Mouse (Mus musculus) hindbrain, embryonic 13.5 days (tissue): ENCODE data around the gene Lrp8. TPM values are rescaled to one million over a fixed set of nuclear protein-coding genes. Genes with fewer than 3 reads are reported as not detected.

Experiments used
- ATAC-seq: fragments of 200-750 bp; cut with Nextera tagmentation; 2 replicates; pipeline ENCODE4 v1.8.0; 2017; ENCODE audit warnings: moderate TSS enrichment; ENCODE audit not compliant: low FRiP score
- H3K27ac ChIP-seq: fragments of 300-500 bp; sonication (generic); 2 replicates; pipeline ENCODE4 v1.5.1; 2015; ENCODE audit warnings: inconsistent platforms, mild to moderate bottlenecking, moderate library complexity
- H3K27me3 ChIP-seq: fragments of 300-500 bp; sonication (generic); 2 replicates; pipeline ENCODE4 v1.6.1; 2015; ENCODE audit warnings: mild to moderate bottlenecking, inconsistent platforms
- H3K36me3 ChIP-seq: fragments of 300-500 bp; sonication (generic); 2 replicates; pipeline ENCODE4 v1.6.1; 2015; ENCODE audit warnings: mild to moderate bottlenecking, inconsistent platforms
- H3K4me1 ChIP-seq: fragments of 300-500 bp; sonication (generic); replicated peaks from 2 replicates; pipeline ENCODE4 v1.6.1; 2015; ENCODE audit warnings: inconsistent platforms
- H3K4me2 ChIP-seq: fragments of 300-500 bp; sonication (generic); 2 replicates; pipeline ENCODE4 v1.6.1; 2015; ENCODE audit warnings: inconsistent platforms, mild to moderate bottlenecking, moderate library complexity
- H3K4me3 ChIP-seq: fragments of 300-500 bp; sonication (generic); 2 replicates; pipeline ENCODE4 v1.5.1; 2015; ENCODE audit warnings: mild to moderate bottlenecking, inconsistent platforms
- H3K9ac ChIP-seq: fragments of 300-500 bp; sonication (generic); 2 replicates; pipeline ENCODE4 v1.6.1; 2015; ENCODE audit warnings: mild to moderate bottlenecking, inconsistent platforms
- H3K9me3 ChIP-seq: fragments of 300-500 bp; sonication (generic); 2 replicates; pipeline ENCODE4 v1.6.1; 2016; ENCODE audit warnings: inconsistent platforms
- WGBS: fragments of 180-500 bp; shearing (Covaris S2); methylation state at CpG from one replicate; pipeline ENCODE4 v1.1.7; 2015; 5-methylcytosine and 5-hydroxymethylcytosine counted together
- polyA plus RNA-seq: library from polyadenylated mRNA; unstranded; fragments of >200 nt; fragmentation: Nextera tagmentation; extraction: Ambion mirVana; gene quantifications from 2 replicates; pipeline ENCODE4 v1.2.1, GENCODE M21; 2015

Lrp8 gene
- 38.4 and 41.7 TPM in 2 replicates for polyA plus RNA-seq

DNA sequence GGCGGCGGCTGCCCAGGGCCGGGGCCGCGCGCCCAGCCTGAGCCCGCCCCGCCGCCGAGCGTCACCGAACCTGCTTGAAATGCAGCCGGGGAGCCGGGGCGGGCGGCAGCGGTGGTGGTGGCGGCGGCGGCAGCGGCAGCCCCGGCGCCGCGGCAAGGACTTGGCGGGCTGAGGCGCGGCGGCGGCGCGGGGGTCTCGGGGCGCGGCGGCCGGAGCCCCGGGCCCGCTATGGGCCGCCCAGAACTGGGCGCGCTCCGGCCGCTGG is at the start of gene Lrp8:
Gene Lrp8, plus strand, starts transcription at position 77 of the 265 bp plus-strand sequence.
- no peak for ATAC-seq
- Histone ChIP-seq H3K4me2 (peak within 1 kb of the TSS; percentile 95), H3K27me3 (peaks cover 6% of the 10 kb centered on the region; the same call in 1 of the 2 replicates), H3K27ac (peak within 1 kb of the TSS; percentile 98), H3K9me3 (no peaks in the 10 kb centered on the region), H3K4me3 (peak within 1 kb of the TSS; percentile 85), H3K4me1 (peaks cover 54% of the 10 kb centered on the region), H3K9ac (peak within 1 kb of the TSS; percentile 98), H3K36me3 (peaks cover 14% of the 10 kb centered on the region)
- WGBS: 0% methylated on average over 7 of the region's 44 CpGs

DNA sequence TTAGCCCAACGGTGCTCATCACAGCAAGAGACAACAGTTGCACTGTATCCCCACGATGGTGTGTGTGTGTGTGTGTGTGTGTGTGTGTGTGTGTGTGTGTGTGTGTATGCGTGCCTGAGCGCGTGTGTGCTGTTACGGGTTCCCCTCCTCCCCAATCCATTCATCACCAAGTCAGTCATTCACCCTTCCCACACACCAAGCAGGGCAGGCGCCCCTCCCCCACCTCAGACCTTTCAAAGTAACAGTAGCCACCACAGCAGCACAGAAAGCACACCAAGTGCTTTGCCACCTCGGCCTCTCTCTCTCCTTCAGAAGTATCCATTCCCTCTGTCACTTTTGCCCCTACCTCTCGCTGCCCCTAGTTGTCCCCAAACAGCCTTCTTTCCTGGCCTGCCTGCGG is 45.8 kb upstream of the Lrp8 start:
- 0 out of 2 replicates have a peak overlapping the region, but pooled peaks have one; percentile 24 for H3K9ac ChIP-seq
- peaks cover 35% of the 10 kb centered on the region for H3K27me3 ChIP-seq
- H3K9me3 ChIP-seq: no peaks in the 10 kb centered on the region
- H3K4me2 ChIP-seq: no peak overlapping the region
- ATAC-seq: peak; percentile 44; the same call in 1 of the 2 replicates
- H3K4me3 ChIP-seq: no peak overlapping the region
- H3K27ac ChIP-seq: 0 out of 2 replicates have a peak overlapping the region, but pooled peaks have one; percentile 12
- WGBS: 10% methylated on average over 10 of the region's 10 CpGs
- H3K36me3 ChIP-seq: no peaks in the 10 kb centered on the region
- peaks cover 33% of the 10 kb centered on the region for H3K4me1 ChIP-seq

DNA sequence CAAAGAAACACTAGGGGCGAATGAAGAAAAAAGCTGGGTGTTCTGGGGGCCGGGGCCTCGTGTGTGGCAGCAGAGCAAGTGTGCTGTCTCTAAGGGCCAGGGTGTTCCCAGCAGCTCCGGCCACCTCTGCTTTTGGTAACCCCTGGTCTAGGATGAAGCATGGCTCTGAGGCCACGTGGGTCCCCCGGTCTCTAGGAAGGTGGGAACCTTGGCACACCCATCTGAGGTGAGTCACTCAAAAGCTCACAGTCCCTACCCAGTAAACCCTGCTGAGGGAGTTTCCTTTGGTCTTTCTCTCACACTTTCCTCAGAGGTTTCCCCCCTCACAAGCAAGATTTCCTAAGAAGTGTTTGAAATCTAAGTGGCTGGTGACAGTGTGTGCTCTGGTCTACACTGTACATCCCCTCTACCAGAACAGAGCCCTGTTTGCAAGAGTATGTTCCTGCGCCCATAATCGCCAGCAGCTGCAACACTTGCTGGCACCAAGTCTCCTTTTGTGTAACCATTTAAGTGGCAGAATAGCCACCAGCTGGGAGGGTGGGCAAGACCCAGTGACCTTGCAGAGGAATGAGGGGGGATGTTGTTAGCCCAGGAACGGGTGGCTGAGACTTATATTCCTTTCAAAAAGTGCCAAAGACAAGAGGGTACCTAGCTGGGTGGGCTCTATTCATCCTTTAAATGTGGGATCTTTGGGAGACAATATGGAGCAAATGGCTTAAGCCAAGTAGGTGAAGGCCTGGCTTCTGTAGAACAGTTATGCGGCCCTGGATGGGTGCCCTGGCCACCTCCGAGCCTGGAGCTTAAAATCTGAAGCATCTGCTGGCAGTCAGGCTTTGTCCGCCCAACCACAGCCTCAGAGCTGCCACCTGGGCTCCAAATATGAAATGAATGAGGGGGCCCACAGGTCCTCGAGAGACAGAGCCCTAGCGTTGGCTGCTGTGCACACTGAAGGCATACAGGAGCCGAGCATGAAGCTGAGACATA is 44.3 kb upstream of the Lrp8 start:
- no peak overlapping the region for H3K4me2 ChIP-seq
- no peak overlapping the region for H3K27ac ChIP-seq
- WGBS: 54% methylated on average over 15 of the region's 15 CpGs
- no peaks in the 10 kb centered on the region for H3K9me3 ChIP-seq
- H3K4me1 ChIP-seq: peaks cover 33% of the 10 kb centered on the region
- no peaks in the 10 kb centered on the region for H3K36me3 ChIP-seq
- no peak for ATAC-seq
- H3K9ac ChIP-seq: no peak overlapping the region
- no peak overlapping the region for H3K4me3 ChIP-seq
- peaks cover 34% of the 10 kb centered on the region for H3K27me3 ChIP-seq

DNA sequence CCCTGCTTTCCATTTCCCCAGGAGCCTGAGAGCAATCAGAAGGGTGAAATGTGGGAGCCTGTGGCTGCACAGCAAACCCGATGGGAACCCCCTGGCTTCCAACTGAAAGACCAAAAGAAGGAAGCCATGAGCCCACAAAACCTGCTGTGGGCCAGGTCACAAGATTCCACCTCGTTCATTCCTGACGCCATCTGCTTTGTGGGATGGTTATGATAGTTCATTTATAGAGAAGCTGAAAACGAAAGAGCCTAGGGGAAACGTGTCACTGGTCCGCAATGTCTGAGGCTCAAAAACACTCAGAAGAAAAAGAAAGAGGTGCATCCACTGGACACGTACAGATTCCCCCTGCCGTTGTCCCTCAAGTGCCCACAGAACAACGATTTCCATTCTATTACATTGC is 43.1 kb upstream of the Lrp8 start:
- no peaks in the 10 kb centered on the region for H3K9me3 ChIP-seq
- 84% methylated on average over 9 of the region's 9 CpGs for WGBS
- no peak overlapping the region for H3K4me3 ChIP-seq
- peaks cover 34% of the 10 kb centered on the region for H3K27me3 ChIP-seq
- ATAC-seq: no peak
- no peaks in the 10 kb centered on the region for H3K36me3 ChIP-seq
- H3K4me2 ChIP-seq: no peak overlapping the region
- H3K27ac ChIP-seq: no peak overlapping the region
- H3K4me1 ChIP-seq: peaks cover 29% of the 10 kb centered on the region
- H3K9ac ChIP-seq: no peak overlapping the region

DNA sequence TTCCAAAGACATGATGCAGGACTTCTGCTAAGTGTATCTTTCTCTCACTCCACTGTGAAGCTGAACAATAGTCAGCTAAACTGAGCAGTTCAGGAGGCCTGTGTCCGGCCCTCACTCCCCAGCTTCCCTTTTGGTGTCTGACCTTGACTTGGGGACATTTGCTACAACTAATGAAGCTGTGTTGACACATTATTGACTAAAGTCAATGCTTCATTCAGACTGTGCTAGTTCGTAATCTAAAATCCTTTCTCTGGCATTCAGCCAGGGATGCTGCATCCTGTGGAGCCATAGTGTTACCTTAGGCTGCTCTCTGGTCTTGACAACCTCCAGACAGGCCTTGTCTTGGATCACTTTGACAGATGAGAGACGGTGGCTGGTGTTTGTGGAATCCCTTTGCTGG is 39.1 kb upstream of the Lrp8 start:
- Histone ChIP-seq H3K27me3 (peaks cover 31% of the 10 kb centered on the region), H3K9me3 (no peaks in the 10 kb centered on the region), H3K4me2 (no peak overlapping the region), H3K4me3 (no peak overlapping the region), H3K27ac (no peak overlapping the region), H3K36me3 (no peaks in the 10 kb centered on the region), H3K4me1 (peaks cover 20% of the 10 kb centered on the region), H3K9ac (no peak overlapping the region)
- ATAC-seq: no peak
- WGBS: 65% methylated on average over 3 of the region's 3 CpGs

DNA sequence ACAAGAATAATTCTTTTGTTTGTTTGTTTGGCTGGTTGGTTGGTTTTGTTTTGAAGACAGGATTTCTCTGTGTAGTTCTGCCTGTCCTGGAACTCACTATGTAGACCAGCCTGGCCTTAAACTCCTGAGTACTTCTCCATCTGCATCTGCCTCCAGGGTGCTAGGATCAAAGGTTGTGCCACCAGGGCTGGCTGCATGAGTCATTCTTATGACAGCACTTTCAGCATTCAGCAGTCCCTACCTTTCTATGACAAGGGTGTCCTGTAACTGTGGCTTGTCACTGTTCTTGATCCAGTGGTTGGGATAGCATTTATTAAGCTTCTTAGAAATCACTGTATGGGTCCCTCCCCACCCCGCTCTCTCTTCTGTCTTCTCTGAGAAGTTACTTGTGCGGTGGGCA is 38.5 kb upstream of the Lrp8 start:
- WGBS: 91% methylated on average over 2 of the region's 2 CpGs
- no peak overlapping the region for H3K27ac ChIP-seq
- no peaks in the 10 kb centered on the region for H3K36me3 ChIP-seq
- H3K4me3 ChIP-seq: no peak overlapping the region
- H3K4me2 ChIP-seq: no peak overlapping the region
- no peak for ATAC-seq
- peaks cover 33% of the 10 kb centered on the region for H3K27me3 ChIP-seq
- no peaks in the 10 kb centered on the region for H3K9me3 ChIP-seq
- H3K9ac ChIP-seq: no peak overlapping the region
- peaks cover 18% of the 10 kb centered on the region; the same call in 1 of the 2 replicates for H3K4me1 ChIP-seq

DNA sequence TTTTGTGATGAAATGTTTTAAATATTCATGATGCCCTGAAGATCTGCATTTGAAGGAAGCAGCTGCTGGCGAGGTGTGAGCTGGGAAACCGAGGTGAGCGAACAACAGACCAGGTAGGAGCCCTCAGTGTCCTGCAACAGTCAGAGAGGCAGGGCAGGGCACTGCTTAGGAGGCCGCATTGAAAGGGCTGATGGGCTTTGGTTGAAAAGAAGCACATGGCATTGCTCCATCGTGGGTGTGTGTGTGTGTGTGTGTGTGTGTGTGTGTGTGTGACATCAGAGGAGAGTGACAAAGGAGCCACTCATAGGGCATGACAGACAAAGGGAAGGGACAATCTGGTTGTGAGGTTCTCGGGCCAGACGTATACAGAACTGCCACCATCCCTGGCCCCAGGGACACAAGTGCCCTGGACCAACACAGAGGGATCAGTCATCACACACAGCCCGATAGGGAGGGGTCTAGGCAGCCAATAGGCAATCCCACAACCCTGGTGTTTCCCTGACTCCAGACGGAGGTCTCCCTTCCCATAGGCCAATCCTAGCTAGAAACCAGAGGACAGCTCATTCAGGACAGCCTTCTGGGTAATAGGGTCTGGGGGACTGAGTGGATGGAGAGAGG is 36.8 kb upstream of the Lrp8 start:
- Histone ChIP-seq H3K4me1 (peaks cover 18% of the 10 kb centered on the region; the same call in 1 of the 2 replicates), H3K27me3 (peaks cover 38% of the 10 kb centered on the region), H3K27ac (peak overlapping the region; percentile 10; the same call in 1 of the 2 replicates), H3K4me3 (no peak overlapping the region), H3K9ac (no peak overlapping the region), H3K36me3 (no peaks in the 10 kb centered on the region), H3K9me3 (no peaks in the 10 kb centered on the region), H3K4me2 (no peak overlapping the region)
- peak; percentile 47 for ATAC-seq
- WGBS: 35% methylated on average over 9 of the region's 9 CpGs

DNA sequence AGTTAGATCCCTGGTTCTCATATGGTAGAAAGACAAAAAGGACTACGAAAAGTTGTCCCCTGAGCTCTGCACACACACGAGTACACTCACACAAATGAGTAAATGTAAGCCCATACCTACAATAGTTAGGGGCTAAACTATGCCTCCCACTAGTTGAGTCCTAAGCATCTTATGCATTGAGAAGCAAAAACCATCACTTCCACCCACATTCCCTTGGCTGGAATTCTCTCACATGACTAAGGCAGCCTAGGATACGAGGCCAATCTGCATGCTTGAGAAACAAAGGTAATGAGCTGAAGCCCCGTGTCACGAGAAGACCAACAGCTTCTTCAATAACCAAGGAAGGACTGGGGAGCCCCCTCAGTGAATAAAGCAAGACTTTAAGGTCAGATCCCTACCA is 35.9 kb upstream of the Lrp8 start:
- Histone ChIP-seq H3K9ac (no peak overlapping the region), H3K4me1 (peaks cover 18% of the 10 kb centered on the region), H3K27ac (no peak overlapping the region), H3K4me2 (no peak overlapping the region), H3K4me3 (no peak overlapping the region), H3K9me3 (no peaks in the 10 kb centered on the region), H3K36me3 (no peaks in the 10 kb centered on the region), H3K27me3 (peaks cover 30% of the 10 kb centered on the region)
- no peak for ATAC-seq
- 24% methylated on average over 5 of the region's 5 CpGs for WGBS

DNA sequence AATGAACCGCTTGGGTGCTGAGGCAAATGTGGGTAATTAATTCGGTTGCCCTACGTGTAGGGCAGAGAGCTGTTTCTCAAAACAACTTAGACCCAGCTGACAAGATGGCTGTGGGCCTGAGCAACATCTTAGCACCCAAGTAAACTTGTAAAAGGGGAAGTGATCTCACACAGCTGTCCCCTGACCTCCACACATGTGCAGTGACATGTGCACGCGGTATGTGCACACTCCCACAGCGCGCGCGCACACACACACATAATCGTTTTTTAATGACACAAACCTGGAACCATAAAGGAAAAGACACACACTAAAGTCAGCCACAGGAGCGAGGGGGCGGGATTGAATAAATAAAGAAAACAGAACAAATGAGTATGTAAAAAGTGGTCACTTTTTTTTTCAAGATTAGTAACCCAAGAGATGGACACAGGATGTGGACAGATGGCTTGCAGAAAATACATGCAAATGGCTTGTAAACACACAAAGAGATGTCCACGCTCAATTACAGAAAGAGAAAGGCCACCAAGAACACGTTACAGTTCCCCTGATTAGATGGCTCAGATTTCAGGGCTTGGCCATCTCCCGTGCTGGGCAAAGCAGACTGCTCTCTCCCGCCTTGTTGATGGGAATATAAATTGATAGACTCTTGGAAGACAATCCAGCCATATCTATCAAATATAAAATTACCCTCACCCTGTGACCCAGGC is 29.8 kb upstream of the Lrp8 start:
- ATAC-seq: no peak
- WGBS: 43% methylated on average over 16 of the region's 16 CpGs

DNA sequence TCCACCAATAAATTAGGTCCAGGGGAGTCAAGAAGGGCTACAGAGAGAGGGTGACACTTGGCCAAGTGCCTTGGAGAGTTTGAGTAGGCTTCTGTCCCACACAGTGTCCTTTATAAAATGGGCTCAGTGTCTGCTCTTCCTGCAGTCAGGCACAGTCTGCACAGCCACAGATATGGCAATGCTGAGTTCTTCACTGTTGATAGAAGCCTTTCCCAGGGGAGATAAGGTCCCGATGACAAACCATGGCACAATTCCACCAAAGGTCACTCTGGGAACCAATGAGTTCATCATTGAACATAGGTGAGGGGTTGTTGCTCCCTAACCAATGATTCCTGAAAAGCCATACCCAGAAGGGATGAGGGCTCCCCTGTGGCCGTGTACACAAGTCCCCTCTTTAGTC is 27.2 kb upstream of the Lrp8 start:
- no peak overlapping the region for H3K9ac ChIP-seq
- no peak for ATAC-seq
- H3K9me3 ChIP-seq: no peaks in the 10 kb centered on the region
- H3K27me3 ChIP-seq: peaks cover 7% of the 10 kb centered on the region; the same call in 1 of the 2 replicates
- H3K36me3 ChIP-seq: no peaks in the 10 kb centered on the region
- WGBS: 76% methylated on average over 2 of the region's 2 CpGs
- H3K4me3 ChIP-seq: no peak overlapping the region
- peak overlapping the region; percentile 58; the same call in 1 of the 2 replicates for H3K27ac ChIP-seq
- peaks cover 44% of the 10 kb centered on the region for H3K4me1 ChIP-seq
- no peak overlapping the region for H3K4me2 ChIP-seq

More for the DNA sequence above, 29.8 kb upstream of the Lrp8 start:
- Histone ChIP-seq H3K27me3 (peaks cover 26% of the 10 kb centered on the region), H3K4me1 (peaks cover 41% of the 10 kb centered on the region), H3K27ac (peak overlapping the region; percentile 14), H3K4me2 (no peak overlapping the region), H3K9me3 (no peaks in the 10 kb centered on the region), H3K9ac (no peak overlapping the region), H3K4me3 (no peak overlapping the region), H3K36me3 (no peaks in the 10 kb centered on the region)

DNA sequence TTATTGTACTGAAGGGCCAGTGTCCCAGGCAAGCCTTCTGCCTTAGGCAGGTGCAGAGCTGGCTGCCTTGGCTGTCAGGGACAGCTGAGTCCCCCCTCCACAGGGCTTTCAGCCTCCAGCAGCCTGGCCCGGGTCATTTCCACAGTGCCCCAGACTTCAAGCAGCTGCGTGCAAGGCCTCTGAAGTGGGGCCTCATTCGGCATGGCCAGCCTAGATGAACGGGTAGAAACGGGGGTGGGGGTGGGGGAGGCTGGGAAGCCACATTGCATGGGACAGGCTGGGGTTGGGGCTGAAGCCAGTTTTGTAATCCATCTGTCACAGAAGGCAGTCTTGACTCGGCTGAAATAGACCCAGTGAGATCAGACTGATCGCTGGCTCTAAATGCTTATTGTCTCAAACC is 26.4 kb upstream of the Lrp8 start:
- ATAC-seq: peak; percentile 62
- Histone ChIP-seq H3K36me3 (no peaks in the 10 kb centered on the region), H3K9me3 (no peaks in the 10 kb centered on the region), H3K4me1 (peaks cover 52% of the 10 kb centered on the region), H3K4me2 (no peak overlapping the region), H3K27me3 (peaks cover 5% of the 10 kb centered on the region; the same call in 1 of the 2 replicates), H3K27ac (peak overlapping the region; percentile 58), H3K9ac (0 out of 2 replicates have a peak overlapping the region, but pooled peaks have one; percentile 39), H3K4me3 (no peak overlapping the region)
- WGBS: 8% methylated on average over 7 of the region's 7 CpGs
